Mouse (Mus musculus) midbrain, embryonic 15.5 days (tissue): ENCODE results near the gene Zbtb11. TPM values are rescaled to one million over a fixed set of nuclear protein-coding genes. Genes with fewer than 3 reads are reported as not detected.
"Not testable (repeated sequence)": the region's sequence is repeated elsewhere in the genome, so short reads cannot be mapped to it uniquely, and the experiment has no call there.

Experiments used
- ATAC-seq: fragments of 200-750 bp; cut with Nextera tagmentation; replicated peaks from 2 replicates; pipeline ENCODE4 v1.8.0; 2017; ENCODE audit warnings: moderate TSS enrichment
- H3K27ac ChIP-seq: fragments of 300-500 bp; sonication (generic); 2 replicates; pipeline ENCODE4 v1.5.1; 2015; ENCODE audit warnings: mild to moderate bottlenecking, inconsistent platforms
- H3K27me3 ChIP-seq: fragments of 300-500 bp; sonication (generic); replicated peaks from 2 replicates; pipeline ENCODE4 v1.6.1; 2015; ENCODE audit warnings: inconsistent platforms
- H3K36me3 ChIP-seq: fragments of 300-500 bp; sonication (generic); replicated peaks from 2 replicates; pipeline ENCODE4 v1.6.1; 2015; ENCODE audit warnings: inconsistent platforms
- H3K4me1 ChIP-seq: fragments of 300-500 bp; sonication (generic); 2 replicates; pipeline ENCODE4 v1.6.1; 2015; ENCODE audit warnings: inconsistent platforms
- H3K4me2 ChIP-seq: fragments of 300-500 bp; sonication (generic); 2 replicates; pipeline ENCODE4 v1.6.1; 2015; ENCODE audit warnings: inconsistent platforms, mild to moderate bottlenecking, moderate library complexity
- H3K4me3 ChIP-seq: fragments of 300-500 bp; sonication (generic); 2 replicates; pipeline ENCODE4 v1.5.1; 2015; ENCODE audit warnings: mild to moderate bottlenecking, inconsistent platforms
- H3K9ac ChIP-seq: fragments of 300-500 bp; sonication (generic); 2 replicates; pipeline ENCODE4 v1.6.1; 2015; ENCODE audit warnings: mild to moderate bottlenecking, inconsistent platforms
- H3K9me3 ChIP-seq: fragments of 300-500 bp; sonication (generic); 2 replicates; pipeline ENCODE4 v1.6.1; 2016; ENCODE audit warnings: inconsistent platforms
- WGBS: fragments of 180-500 bp; shearing (Covaris S2); methylation state at CpG from one replicate; pipeline ENCODE4 v1.1.7; 2015; ENCODE audit warnings: mixed read lengths; 5-methylcytosine and 5-hydroxymethylcytosine counted together
- polyA plus RNA-seq: library from polyadenylated mRNA; unstranded; fragments of >200 nt; fragmentation: Nextera tagmentation; extraction: Ambion mirVana; gene quantifications from 2 replicates; pipeline ENCODE4 v1.2.1, GENCODE M21; 2015

Gene Zbtb11
- polyA plus RNA-seq, 1 experiment from 2014 or later, result 24.8 TPM

- H3K27me3 ChIP-seq, result no peaks in the 10 kb centered on the region
- WGBS, result 41% methylated on average over 19 of the region's 19 CpGs
- peak; percentile 63; the same call in 1 of the 2 replicates for ATAC-seq
- no peaks in the 10 kb centered on the region for H3K9me3 ChIP-seq
- H3K36me3 ChIP-seq, result no peaks in the 10 kb centered on the region
- no peak overlapping the region for H3K27ac ChIP-seq
- no peak overlapping the region for H3K4me3 ChIP-seq
- no peak overlapping the region for H3K4me2 ChIP-seq
- no peak overlapping the region for H3K9ac ChIP-seq
- no peaks in the 10 kb centered on the region for H3K4me1 ChIP-seq
Measured at GRCm38 (mm10) chr16:55950946-55951678, 22.6 kb upstream of the Zbtb11 start.

- Histone ChIP-seq H3K9ac (no peak overlapping the region), H3K4me1 (no peaks in the 10 kb centered on the region), H3K4me3 (no peak overlapping the region), H3K36me3 (no peaks in the 10 kb centered on the region), H3K27me3 (no peaks in the 10 kb centered on the region), H3K9me3 (no peaks in the 10 kb centered on the region), H3K4me2 (no peak overlapping the region), H3K27ac (no peak overlapping the region)
- 70% methylated on average over 7 of the region's 7 CpGs for WGBS
- ATAC-seq, result no peak
Measured at GRCm38 (mm10) chr16:55951679-55952327, 21.9 kb upstream of the Zbtb11 start.

- Histone ChIP-seq H3K4me1 (no peaks in the 10 kb centered on the region), H3K27ac (no peak overlapping the region), H3K27me3 (no peaks in the 10 kb centered on the region), H3K4me2 (no peak overlapping the region), H3K4me3 (no peak overlapping the region), H3K9ac (no peak overlapping the region), H3K9me3 (no peaks in the 10 kb centered on the region), H3K36me3 (no peaks in the 10 kb centered on the region)
- ATAC-seq, result no peak
Measured at GRCm38 (mm10) chr16:55952771-55953170, 20.9 kb upstream of the Zbtb11 start.

- H3K9ac ChIP-seq, H3K27me3 ChIP-seq, H3K4me1 ChIP-seq, H3K36me3 ChIP-seq, ATAC-seq, H3K4me2 ChIP-seq, H3K4me3 ChIP-seq, H3K27ac ChIP-seq, H3K9me3 ChIP-seq: not testable (repeated sequence)
- 94% methylated on average over 9 of the region's 9 CpGs for WGBS
Measured at GRCm38 (mm10) chr16:55954196-55954595, 19.5 kb upstream of the Zbtb11 start.

GRCm38 (mm10) chr16:55963068-55963467 is 10.6 kb upstream of the Zbtb11 start:
- not testable (repeated sequence) for H3K27ac ChIP-seq, ATAC-seq, H3K4me3 ChIP-seq, H3K4me1 ChIP-seq, H3K9me3 ChIP-seq, H3K36me3 ChIP-seq, H3K27me3 ChIP-seq, H3K4me2 ChIP-seq, H3K9ac ChIP-seq
- 89% methylated on average over 6 of the region's 11 CpGs for WGBS

- no peak for ATAC-seq
- WGBS, result 72% methylated on average over 4 of the region's 4 CpGs
- Histone ChIP-seq H3K4me1 (peaks cover 12% of the 10 kb centered on the region), H3K4me2 (no peak overlapping the region), H3K27ac (no peak overlapping the region), H3K27me3 (no peaks in the 10 kb centered on the region), H3K9me3 (no peaks in the 10 kb centered on the region), H3K36me3 (peaks cover under 1% of the 10 kb centered on the region; the same call in 1 of the 2 replicates), H3K9ac (no peak overlapping the region), H3K4me3 (no peak overlapping the region)
Measured at GRCm38 (mm10) chr16:55964126-55964949, 9.3 kb upstream of the Zbtb11 start.

GRCm38 (mm10) chr16:55966212-55966871 is 7.3 kb upstream of the Zbtb11 start, which contains the start of gene Rpl24:
Rpl24 (plus strand) TSS chr16:55966275.
- H3K9ac ChIP-seq, result peak within 1 kb of the TSS; percentile 92
- H3K27me3 ChIP-seq, result no peaks in the 10 kb centered on the region
- WGBS, result under 1% methylated on average over 42 of the region's 42 CpGs
- peak within 1 kb of the TSS; percentile 86 for H3K4me3 ChIP-seq
- H3K36me3 ChIP-seq, result peaks cover 18% of the 10 kb centered on the region
- peak; percentile 96 for ATAC-seq
- peak within 1 kb of the TSS; percentile 84 for H3K4me2 ChIP-seq
- H3K9me3 ChIP-seq, result no peaks in the 10 kb centered on the region
- H3K4me1 ChIP-seq, result peaks cover 26% of the 10 kb centered on the region
- H3K27ac ChIP-seq, result peak within 1 kb of the TSS; percentile 84

GRCm38 (mm10) chr16:55967221-55967620 is 6.5 kb upstream of the Zbtb11 start:
- H3K27me3 ChIP-seq, result no peaks in the 10 kb centered on the region
- H3K27ac ChIP-seq, result no peak overlapping the region
- WGBS, result 33% methylated on average over 1 of the region's 1 CpGs
- no peak for ATAC-seq
- no peaks in the 10 kb centered on the region for H3K9me3 ChIP-seq
- peak overlapping the region; percentile 84 for H3K4me2 ChIP-seq
- H3K4me3 ChIP-seq, result peak overlapping the region; percentile 86
- H3K4me1 ChIP-seq, result peaks cover 26% of the 10 kb centered on the region
- H3K9ac ChIP-seq, result peak overlapping the region; percentile 92
- peaks cover 26% of the 10 kb centered on the region for H3K36me3 ChIP-seq

- WGBS, result 82% methylated on average over 3 of the region's 3 CpGs
- Histone ChIP-seq H3K36me3 (peaks cover 31% of the 10 kb centered on the region), H3K27me3 (no peaks in the 10 kb centered on the region), H3K4me3 (no peak overlapping the region), H3K4me1 (peaks cover 35% of the 10 kb centered on the region), H3K4me2 (no peak overlapping the region), H3K9me3 (no peaks in the 10 kb centered on the region), H3K9ac (no peak overlapping the region), H3K27ac (no peak overlapping the region)
- ATAC-seq, result no peak
Measured at GRCm38 (mm10) chr16:55969147-55969546, 4.5 kb upstream of the Zbtb11 start.

- H3K27me3 ChIP-seq, result no peaks in the 10 kb centered on the region
- 92% methylated on average over 5 of the region's 5 CpGs for WGBS
- no peak overlapping the region for H3K27ac ChIP-seq
- H3K4me1 ChIP-seq, result peaks cover 41% of the 10 kb centered on the region
- H3K9ac ChIP-seq, result no peak overlapping the region
- ATAC-seq, result no peak
- H3K4me2 ChIP-seq, result no peak overlapping the region
- H3K36me3 ChIP-seq, result peaks cover 31% of the 10 kb centered on the region
- no peaks in the 10 kb centered on the region for H3K9me3 ChIP-seq
- H3K4me3 ChIP-seq, result no peak overlapping the region
Measured at GRCm38 (mm10) chr16:55970416-55970815, 3.3 kb upstream of the Zbtb11 start.

GRCm38 (mm10) chr16:55971735-55972615 is 1.7 kb upstream of the Zbtb11 start:
- Histone ChIP-seq H3K36me3 (peaks cover 31% of the 10 kb centered on the region), H3K4me1 (peaks cover 51% of the 10 kb centered on the region), H3K4me2 (no peak overlapping the region), H3K9ac (no peak overlapping the region), H3K27ac (no peak overlapping the region), H3K9me3 (no peaks in the 10 kb centered on the region), H3K4me3 (no peak overlapping the region), H3K27me3 (no peaks in the 10 kb centered on the region)
- WGBS, result 79% methylated on average over 6 of the region's 6 CpGs
- no peak for ATAC-seq
